Mouse (Mus musculus) monocyte, adult 59 days (primary cell): ENCODE data around the gene Epx. TPM values are rescaled to one million over a fixed set of nuclear protein-coding genes. Genes with fewer than 3 reads are reported as not detected.

Source experiments
- total RNA-seq, 2 experiments: library from RNA; stranded (reverse); gene quantifications; one replicate each; pipeline ENCODE4 v1.2.4; 2023

Epx gene
- not detected for total RNA-seq

GRCm38 (mm10) chr11:87875436-87875835 is at the start of gene Epx:
Epx (minus strand) TSS chr11:87875536.

GRCm38 (mm10) chr11:87920966-87921365 is 45.6 kb upstream of the Epx start, which contains the start of gene Olfr464:
Olfr464 (minus strand) TSS chr11:87920967.

GRCm38 (mm10) chr11:87897287-87897686 is 22.0 kb upstream of the Epx start, which contains the start of gene Olfr463:
Olfr463 (minus strand) TSS chr11:87897387.

DNA sequence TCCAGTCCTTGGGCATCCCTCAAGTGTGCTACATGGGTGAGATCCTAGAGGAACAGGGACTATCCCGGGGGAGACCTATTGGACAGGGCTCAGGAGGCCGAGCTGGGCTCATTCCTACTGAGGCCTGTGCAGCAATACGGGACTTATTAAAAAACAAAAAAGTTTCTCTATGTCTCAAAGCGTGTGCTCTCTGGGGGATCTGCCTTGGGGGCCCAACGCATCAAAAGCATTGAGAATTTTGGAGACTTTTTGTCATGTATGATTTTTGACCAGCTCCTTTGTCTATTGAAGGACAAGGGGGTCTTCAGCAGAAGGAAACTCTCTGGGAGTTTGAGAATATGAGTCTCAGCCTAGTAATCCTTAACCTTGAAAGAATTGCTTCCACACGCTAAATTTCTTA is 16.8 kb upstream of the Epx start, which contains the start of gene Olfr462:
Olfr462 (minus strand) TSS at position 101 of the 400 bp plus-strand sequence.

DNA sequence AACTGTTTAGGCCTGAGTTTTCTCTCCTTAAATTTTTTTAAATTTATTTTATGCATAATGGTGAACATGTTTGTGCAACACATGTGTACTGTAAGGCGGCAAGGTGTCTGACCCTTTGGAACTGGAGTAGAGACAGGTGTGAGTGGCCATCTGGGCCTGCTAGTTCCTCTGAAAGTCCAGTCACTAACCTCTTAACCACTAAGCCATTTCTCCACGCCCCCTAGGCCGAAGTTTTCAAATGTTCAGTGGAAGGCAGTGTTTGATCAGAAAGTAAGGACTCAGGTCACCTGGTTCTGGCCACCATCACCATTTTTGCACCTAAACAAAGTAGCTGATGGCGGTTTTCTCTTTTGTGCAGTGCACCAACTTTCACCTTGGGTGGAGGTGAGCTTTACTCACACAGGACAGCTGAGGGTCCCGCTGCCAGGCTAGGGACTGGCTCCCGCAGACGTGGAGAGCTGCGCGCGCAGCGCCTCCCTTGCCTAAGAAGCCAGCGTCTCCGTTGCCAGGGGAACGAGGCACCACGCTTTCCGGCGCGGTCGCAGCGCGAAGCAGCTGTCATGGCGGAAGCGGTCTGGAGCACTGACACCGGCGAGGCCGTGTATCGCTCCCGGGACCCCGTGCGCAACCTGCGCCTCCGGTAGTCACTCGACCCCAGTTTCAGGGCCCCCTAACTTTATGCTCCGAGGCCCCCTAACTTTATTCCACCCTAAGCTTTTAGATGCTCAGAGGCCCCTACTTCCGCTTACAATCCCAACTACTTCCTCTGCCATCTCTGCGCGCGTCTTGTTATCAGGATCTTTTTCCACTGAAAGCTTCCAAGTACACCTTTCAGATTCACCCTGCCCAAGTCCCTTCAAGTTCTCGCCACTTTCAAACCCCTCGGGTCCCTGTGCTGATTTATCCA is 22.4 kb downstream of the Epx start, which contains the start of gene Mks1:
Mks1 (plus strand) TSS at position 526 of the 907 bp plus-strand sequence.

GRCm38 (mm10) chr11:87828239-87828900 is 47.0 kb downstream of the Epx start, which contains the start of gene Lpo:
Lpo (minus strand) TSS chr11:87828289.

Other genes starting within 250 kb of the Epx start
- gene Rnf43, start 212.8 kb downstream of the Epx start, total RNA-seq: 1 to 10 TPM in 1 of 2 experiments, under 1 TPM in 1; 0.58 to 1.8 TPM
- gene Supt4a, start 138.0 kb downstream of the Epx start, total RNA-seq: 100 to 1,000 TPM; 114 to 119 TPM
- gene Tspoap1, start 115.0 kb downstream of the Epx start, total RNA-seq: 1 to 10 TPM; 4.2 to 4.3 TPM
- 1 to 10 TPM; 2.1 to 2.8 TPM for gene Mpo, start 82.0 kb downstream of the Epx start, total RNA-seq
- gene Lpo, start 47.2 kb downstream of the Epx start, total RNA-seq: not detected
- 1 to 10 TPM; 8.3 to 9.5 TPM for gene Mks1, start 22.3 kb downstream of the Epx start, total RNA-seq
- gene Olfr462, start 16.7 kb upstream of the Epx start, total RNA-seq: not detected
- gene Olfr463, start 21.9 kb upstream of the Epx start, total RNA-seq: not detected
- not detected for gene Olfr464, start 45.4 kb upstream of the Epx start, total RNA-seq
- gene Dynll2, start 112.0 kb upstream of the Epx start, total RNA-seq: 10 to 100 TPM; 18.8 to 20.7 TPM
- 100 to 1,000 TPM; 139 to 143 TPM for gene Srsf1, start 171.8 kb upstream of the Epx start, total RNA-seq
- gene Vezf1, start 192.7 kb upstream of the Epx start, total RNA-seq: 10 to 100 TPM; 44.2 to 44.6 TPM
- 1 to 10 TPM; 1.1 to 1.2 TPM for gene Cuedc1, start 222.5 kb upstream of the Epx start, total RNA-seq